Mouse (Mus musculus): ENCODE measurements around the gene Gad2.
"Not testable (repeated sequence)": the region's sequence is repeated elsewhere in the genome, so short reads cannot be mapped to it uniquely, and the experiment has no call there.

Gad2 gene

DNA sequence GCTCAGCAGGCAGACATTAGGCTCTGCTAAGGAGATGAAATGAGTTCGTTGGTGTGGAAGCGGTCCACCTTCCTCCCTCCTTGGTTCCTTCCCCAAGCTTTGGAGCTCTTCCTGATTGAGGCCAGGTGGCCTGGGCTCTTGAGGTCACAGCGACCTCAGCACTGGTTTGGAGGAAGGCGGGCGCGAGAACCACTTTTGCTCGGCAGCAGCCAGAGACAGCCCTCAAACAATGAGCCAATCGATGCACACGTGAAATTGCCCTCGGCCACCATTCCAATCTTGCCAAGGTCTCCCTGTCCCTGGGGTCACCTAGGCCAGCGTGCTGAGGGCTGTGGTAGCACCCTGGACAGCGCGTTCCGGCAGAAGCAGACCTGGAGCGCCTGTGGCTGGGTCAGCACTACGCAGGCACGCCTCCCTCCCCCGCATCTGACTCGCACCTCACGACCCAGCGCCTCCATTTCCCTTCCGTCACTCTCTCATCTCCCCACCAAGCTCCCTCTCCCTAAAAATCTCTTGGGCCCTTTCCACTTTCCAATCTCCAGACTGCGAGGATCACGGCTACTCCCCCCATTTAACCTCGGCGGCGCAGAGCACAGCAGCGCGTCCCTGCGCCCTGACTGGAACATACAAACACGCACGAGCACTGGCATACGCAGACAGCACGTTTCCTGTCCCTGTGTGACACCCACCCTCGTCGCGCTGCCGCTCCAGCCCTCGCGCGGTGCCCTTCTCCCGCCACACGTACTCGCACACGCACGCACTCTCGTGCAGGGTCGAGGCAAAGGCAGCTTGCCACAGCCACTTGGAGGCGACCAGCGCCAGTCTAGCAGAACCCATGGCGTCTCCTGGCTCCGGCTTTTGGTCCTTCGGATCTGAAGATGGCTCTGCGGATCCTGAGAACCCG is at the start of gene Gad2:
TSS of gene Gad2 (plus strand) at position 378 of the 904 bp plus-strand sequence.
- DNase-seq (ENCODE audit: extremely low spot score, low read depth, low spot score), result no peak

DNA sequence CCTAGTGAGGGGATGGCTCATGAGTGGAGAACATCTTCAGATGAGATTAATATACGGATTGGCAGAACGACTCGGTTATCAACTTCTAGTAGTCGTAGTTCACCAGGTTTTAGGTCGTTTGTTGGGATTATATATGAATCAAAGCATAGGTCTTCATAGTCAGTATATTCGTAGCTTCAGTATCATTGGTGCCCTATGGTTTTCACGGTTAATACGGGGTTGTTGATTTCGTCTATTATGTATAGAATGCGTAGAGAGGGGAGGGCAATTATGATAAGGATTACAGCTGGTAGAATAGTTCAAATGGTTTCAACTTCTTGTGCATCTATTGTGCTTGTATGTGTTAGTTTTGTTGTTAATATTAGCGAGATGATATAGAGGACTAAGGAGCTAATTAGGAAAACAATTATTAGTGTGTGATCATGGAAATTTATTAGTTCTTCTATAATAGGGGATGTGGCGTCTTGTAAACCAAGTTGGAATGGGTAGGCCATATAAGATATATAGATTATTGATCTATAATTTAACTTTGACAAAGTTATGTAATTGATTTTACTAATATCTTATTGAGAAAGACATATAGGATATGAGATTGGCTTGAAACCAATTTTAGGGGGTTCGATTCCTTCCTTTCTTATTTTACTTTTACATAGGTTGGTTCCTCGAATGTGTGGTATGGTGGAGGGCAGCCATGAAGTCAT is 34.4 kb upstream of the Gad2 start:
- not testable (repeated sequence) for DNase-seq (ENCODE audit: extremely low spot score, low read depth, low spot score)

- not testable (repeated sequence) for DNase-seq (ENCODE audit: extremely low spot score, low read depth, low spot score)
Observed at GRCm38 (mm10) chr2:22588170-22588541, 33.8 kb upstream of the Gad2 start.

DNA sequence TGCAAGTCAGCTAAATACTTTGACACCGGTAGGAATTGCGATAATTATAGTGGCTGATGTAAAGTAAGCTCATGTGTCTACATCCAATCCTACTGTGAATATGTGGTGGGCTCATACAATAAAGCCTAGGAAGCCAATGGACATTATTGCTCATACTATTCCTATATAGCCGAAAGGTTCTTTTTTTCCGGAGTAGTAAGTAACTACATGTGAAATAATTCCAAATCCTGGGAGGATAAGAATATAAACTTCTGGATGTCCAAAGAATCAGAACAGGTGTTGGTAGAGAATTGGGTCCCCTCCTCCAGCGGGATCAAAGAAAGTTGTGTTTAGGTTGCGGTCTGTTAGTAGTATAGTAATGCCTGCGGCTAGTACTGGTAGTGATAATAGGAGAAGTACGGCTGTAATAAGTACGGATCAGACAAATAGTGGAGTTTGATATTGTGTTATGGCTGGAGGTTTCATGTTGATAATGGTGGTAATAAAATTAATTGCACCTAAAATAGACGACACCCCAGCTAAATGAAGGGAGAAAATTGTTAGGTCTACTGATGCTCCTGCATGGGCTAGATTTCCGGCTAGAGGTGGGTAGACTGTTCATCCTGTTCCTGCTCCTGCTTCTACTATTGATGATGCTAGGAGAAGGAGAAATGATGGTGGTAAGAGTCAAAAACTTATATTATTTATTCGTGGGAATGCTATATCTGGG is 33.2 kb upstream of the Gad2 start:
- DNase-seq (ENCODE audit: extremely low spot score, low read depth, low spot score), result not testable (repeated sequence)

DNA sequence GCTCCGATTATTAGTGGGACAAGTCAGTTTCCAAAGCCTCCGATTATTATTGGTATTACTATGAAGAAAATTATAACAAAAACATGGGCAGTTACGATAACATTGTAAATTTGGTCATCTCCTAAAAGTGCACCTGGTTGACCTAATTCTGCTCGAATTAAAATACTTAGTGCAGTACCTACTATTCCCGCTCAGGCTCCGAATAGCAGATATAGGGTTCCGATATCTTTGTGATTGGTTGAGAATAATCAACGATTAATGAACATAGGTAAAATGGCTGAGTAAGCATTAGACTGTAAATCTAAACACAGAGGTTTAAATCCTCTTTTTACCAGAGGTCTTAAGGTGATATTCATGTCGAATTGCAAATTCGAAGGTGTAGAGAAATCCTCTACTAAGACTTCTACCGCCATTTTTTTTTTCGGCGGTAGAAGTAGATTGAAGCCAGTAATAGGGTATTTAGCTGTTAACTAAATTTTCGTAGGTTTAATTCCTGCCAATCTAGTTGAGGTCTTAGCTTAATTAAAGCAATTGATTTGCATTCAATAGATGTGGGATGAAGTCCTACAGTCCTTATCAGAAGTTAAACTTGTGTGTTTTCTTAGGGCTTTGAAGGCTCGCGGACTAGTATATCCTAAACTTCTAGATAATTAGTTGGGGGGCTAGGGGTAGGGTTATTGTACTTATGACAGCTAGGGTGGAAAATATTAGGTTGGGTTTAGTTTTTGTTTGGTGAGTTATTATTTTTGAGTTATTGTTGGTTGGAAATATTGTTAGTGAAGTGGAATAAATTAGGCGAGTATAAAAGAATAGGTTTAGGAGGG is 32.4 kb upstream of the Gad2 start:
- DNase-seq (ENCODE audit: extremely low spot score, low read depth, low spot score), result not testable (repeated sequence)

GRCm38 (mm10) chr2:22590206-22590490 is 31.9 kb upstream of the Gad2 start:
- DNase-seq (ENCODE audit: extremely low spot score, low read depth, low spot score), result no peak

GRCm38 (mm10) chr2:22617951-22618350 is 4.1 kb upstream of the Gad2 start:
- DNase-seq (ENCODE audit: extremely low spot score, low read depth, low spot score), result no peak

- DNase-seq (ENCODE audit: extremely low spot score, low read depth, low spot score), result no peak
Observed at GRCm38 (mm10) chr2:22619416-22619815, 2.6 kb upstream of the Gad2 start.

- no peak for DNase-seq (ENCODE audit: extremely low spot score, low read depth, low spot score)
Observed at GRCm38 (mm10) chr2:22620030-22620429, 2.0 kb upstream of the Gad2 start.

GRCm38 (mm10) chr2:22620534-22620933 is 1.5 kb upstream of the Gad2 start:
- no peak for DNase-seq (ENCODE audit: extremely low spot score, low read depth, low spot score)

- no peak for DNase-seq (ENCODE audit: extremely low spot score, low read depth, low spot score)
Observed at GRCm38 (mm10) chr2:22620978-22621827, 802 bp upstream of the Gad2 start.

GRCm38 (mm10) chr2:22623111-22624070 is 1.4 kb downstream of the Gad2 start:
- no peak for DNase-seq (ENCODE audit: extremely low spot score, low read depth, low spot score)

GRCm38 (mm10) chr2:22624188-22624975 is 2.4 kb downstream of the Gad2 start:
- no peak for DNase-seq (ENCODE audit: extremely low spot score, low read depth, low spot score)

DNA sequence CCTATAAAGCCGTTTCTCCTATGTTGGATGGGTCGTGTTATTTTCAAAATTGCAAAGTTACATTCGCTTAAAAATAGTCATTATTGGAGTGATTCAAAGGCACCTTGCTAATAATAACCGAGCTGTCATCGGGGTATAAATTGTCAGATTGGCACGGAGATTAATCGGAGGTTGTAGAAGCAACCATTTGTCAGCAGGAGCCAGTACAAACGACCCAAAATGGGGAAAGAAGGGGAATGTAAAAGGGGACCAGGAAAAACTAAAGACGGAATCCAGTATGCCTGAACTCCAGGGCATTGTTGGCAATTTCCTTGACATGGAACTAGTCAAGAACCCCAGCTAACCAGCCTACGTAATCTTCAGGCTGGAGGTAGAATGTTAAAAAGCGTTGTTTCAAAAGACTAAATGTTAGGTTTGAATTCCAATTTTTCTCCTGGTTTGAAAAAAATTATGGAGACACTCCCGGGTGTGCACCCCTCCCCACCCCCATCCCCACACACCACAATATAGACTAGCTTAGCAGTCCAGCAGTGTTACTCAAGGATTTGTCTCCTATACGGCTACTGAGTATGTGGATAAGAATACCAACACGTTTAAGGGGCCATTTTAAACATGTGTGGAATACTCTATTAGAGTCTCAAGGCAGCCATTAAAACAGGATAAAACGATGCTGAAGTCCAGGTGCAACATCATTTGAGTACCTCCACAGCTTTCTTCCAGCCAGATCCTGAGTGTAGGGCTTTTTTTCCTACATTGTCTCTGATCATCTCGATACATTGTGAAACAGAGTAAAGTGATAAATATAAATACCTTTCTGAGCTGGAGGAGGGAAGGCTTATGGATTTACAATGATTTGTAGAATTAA is 3.3 kb downstream of the Gad2 start:
- DNase-seq (ENCODE audit: extremely low spot score, low read depth, low spot score), result no peak

DNA sequence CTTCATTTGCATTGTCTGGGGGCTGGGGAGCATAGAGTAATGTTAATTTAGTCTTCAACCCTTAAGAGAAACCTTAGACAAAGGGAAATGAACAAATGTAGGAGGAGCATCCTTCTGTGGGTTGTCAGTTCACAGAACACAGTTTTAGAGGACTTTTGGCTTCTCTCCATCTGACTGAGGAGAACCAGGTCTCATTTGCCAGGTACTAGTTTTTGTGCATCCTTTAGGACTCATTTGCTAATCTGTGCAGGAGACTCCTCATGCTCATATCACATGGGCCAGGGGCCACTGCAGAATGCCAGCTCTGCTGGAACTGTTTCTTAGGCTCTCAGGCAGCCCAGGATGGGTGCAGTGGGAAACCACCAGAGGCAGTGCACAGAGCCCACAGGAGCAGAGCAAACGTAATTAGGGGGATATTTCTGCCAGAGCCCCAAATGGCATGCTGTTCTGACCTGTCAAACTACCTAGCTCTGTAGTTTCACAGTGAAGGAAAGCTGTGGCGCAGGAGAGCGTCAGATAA is 5.2 kb downstream of the Gad2 start:
- DNase-seq (ENCODE audit: extremely low spot score, low read depth, low spot score), result no peak

GRCm38 (mm10) chr2:22627819-22628432 is 5.9 kb downstream of the Gad2 start:
- DNase-seq (ENCODE audit: extremely low spot score, low read depth, low spot score), result no peak

Measured in hindlimb bud, embryonic 11.5 days (tissue).